Mouse (Mus musculus) liver, adult 2 months (tissue): ENCODE results near the gene B230118H07Rik. TPM values are rescaled to one million over a fixed set of nuclear protein-coding genes. Genes with fewer than 3 reads are reported as not detected.

Experiments used
- DNase-seq: peaks from one replicate; pipeline ENCODE4 v3.0.0-alpha.2; 2011; ENCODE audit warnings: low read depth, low spot score; ENCODE audit errors: extremely low read depth
- H3K27ac ChIP-seq: fragments of 200-500 bp; replicated peaks from 2 replicates; pipeline ENCODE4 v1.5.1; 2012; ENCODE audit warnings: low read depth, mild to moderate bottlenecking, control low read depth, inconsistent platforms, low read length; ENCODE audit not compliant: insufficient read depth
- H3K27me3 ChIP-seq: fragments of 200-500 bp; 2 replicates; pipeline ENCODE4 v1.6.1; 2012; ENCODE audit warnings: mild to moderate bottlenecking, moderate library complexity, low read length, inconsistent platforms; ENCODE audit not compliant: control insufficient read depth, insufficient read depth
- H3K36me3 ChIP-seq: fragments of 200-500 bp; 2 replicates; pipeline ENCODE4 v1.6.1; 2012; ENCODE audit warnings: low read length, inconsistent platforms; ENCODE audit not compliant: control insufficient read depth, insufficient read depth
- H3K4me1 ChIP-seq: fragments of 200-500 bp; 2 replicates; pipeline ENCODE4 v1.6.1; 2011; ENCODE audit warnings: low read length; ENCODE audit not compliant: control insufficient read depth, insufficient read depth
- H3K4me3 ChIP-seq: fragments of 200-500 bp; 2 replicates; pipeline ENCODE4 v1.5.1; 2011; ENCODE audit warnings: low read depth, mild to moderate bottlenecking, control low read depth, low read length, moderate library complexity; ENCODE audit not compliant: insufficient read depth
- H3K79me2 ChIP-seq: fragments of 200-500 bp; 2 replicates; pipeline ENCODE4 v1.6.1; 2012; ENCODE audit warnings: inconsistent platforms, mild to moderate bottlenecking, low read length, moderate library complexity; ENCODE audit not compliant: control insufficient read depth, insufficient read depth
- H3K9ac ChIP-seq: fragments of 200-500 bp; 2 replicates; pipeline ENCODE4 v1.6.1; 2012; ENCODE audit warnings: low read depth, mild to moderate bottlenecking, control low read depth, inconsistent platforms, low read length
- CTCF ChIP-seq: fragments of 200-500 bp; IDR thresholded peaks from 2 replicates; pipeline ENCODE4 v1.5.1; 2011; ENCODE audit warnings: low read depth, low read length, control low read depth
- POLR2A ChIP-seq: fragments of 200-500 bp; IDR thresholded peaks from 2 replicates; pipeline ENCODE4 v1.6.1; 2011; ENCODE audit warnings: low read length, control low read depth; ENCODE audit not compliant: insufficient read depth; ENCODE audit errors: extremely low read depth
- WGBS: fragments of 180-500 bp; shearing (Covaris S2); methylation state at CpG from one replicate; pipeline ENCODE4 v1.1.7; 2018; 5-methylcytosine and 5-hydroxymethylcytosine counted together
- polyA plus RNA-seq: library from polyadenylated mRNA; depleted of rRNA; stranded (reverse); fragments of >200 nt; gene quantifications from 2 replicates; pipeline ENCODE4 v1.2.3, GENCODE M21; 2012
- total RNA-seq: library from RNA; depleted of rRNA; stranded (reverse); fragments of >200 nt; gene quantifications from 2 replicates; pipeline ENCODE4 v1.2.3, GENCODE M21; 2014

B230118H07Rik gene
- total and polyA plus RNA-seq, 2 experiments, result 1.6 to 26.6 TPM

- no peak for DNase-seq
These were observed 46.2 kb downstream of the B230118H07Rik start for GRCm38 (mm10) chr2:101603099-101603498.

GRCm38 (mm10) chr2:101600703-101601102, 48.6 kb downstream of the B230118H07Rik start:
- no peak for DNase-seq
- H3K79me2 ChIP-seq, result no peaks in the 10 kb centered on the region
- no peak for TF ChIP-seq POLR2A
- no peak for TF ChIP-seq CTCF
- WGBS, result 65% methylated on average over 8 of the region's 8 CpGs
- no peaks in the 10 kb centered on the region for H3K36me3 ChIP-seq
- no peak overlapping the region for H3K9ac ChIP-seq
- H3K27me3 ChIP-seq, result no peaks in the 10 kb centered on the region
- no peak overlapping the region for H3K27ac ChIP-seq
- H3K4me1 ChIP-seq, result no peaks in the 10 kb centered on the region
- H3K4me3 ChIP-seq, result no peak overlapping the region

More at GRCm38 (mm10) chr2:101603099-101603498, 46.2 kb downstream of the B230118H07Rik start:
- no peak overlapping the region for H3K9ac ChIP-seq
- no peaks in the 10 kb centered on the region for H3K27me3 ChIP-seq
- no peaks in the 10 kb centered on the region for H3K79me2 ChIP-seq
- no peak overlapping the region for H3K4me3 ChIP-seq
- H3K36me3 ChIP-seq, result no peaks in the 10 kb centered on the region; the same call in 1 of the 2 replicates
- no peak overlapping the region for H3K27ac ChIP-seq
- 89% methylated on average over 1 of the region's 1 CpGs for WGBS
- TF ChIP-seq CTCF, result no peak
- no peak for TF ChIP-seq POLR2A
- H3K4me1 ChIP-seq, result no peaks in the 10 kb centered on the region

GRCm38 (mm10) chr2:101598190-101599181, 50.8 kb downstream of the B230118H07Rik start:
- no peaks in the 10 kb centered on the region for H3K36me3 ChIP-seq
- WGBS, result 92% methylated on average over 13 of the region's 13 CpGs
- TF ChIP-seq POLR2A (no peak), CTCF (no peak)
- H3K9ac ChIP-seq, result no peak overlapping the region
- H3K27me3 ChIP-seq, result no peaks in the 10 kb centered on the region
- no peaks in the 10 kb centered on the region for H3K79me2 ChIP-seq
- no peak overlapping the region for H3K27ac ChIP-seq
- DNase-seq, result no peak
- no peaks in the 10 kb centered on the region for H3K4me1 ChIP-seq
- H3K4me3 ChIP-seq, result no peak overlapping the region

- no peak overlapping the region for H3K4me3 ChIP-seq
- H3K27me3 ChIP-seq, result no peaks in the 10 kb centered on the region
- no peak for DNase-seq
- TF ChIP-seq CTCF, result no peak
- TF ChIP-seq POLR2A, result no peak
- H3K36me3 ChIP-seq, result no peaks in the 10 kb centered on the region
- no peaks in the 10 kb centered on the region for H3K79me2 ChIP-seq
- no peak overlapping the region for H3K9ac ChIP-seq
- H3K4me1 ChIP-seq, result no peaks in the 10 kb centered on the region
- no peak overlapping the region for H3K27ac ChIP-seq
These were observed 52.1 kb downstream of the B230118H07Rik start for GRCm38 (mm10) chr2:101597186-101597585.

- 91% methylated on average over 5 of the region's 5 CpGs for WGBS
- Histone ChIP-seq H3K4me3 (no peak overlapping the region), H3K36me3 (no peaks in the 10 kb centered on the region), H3K27me3 (no peaks in the 10 kb centered on the region), H3K27ac (no peak overlapping the region), H3K79me2 (no peaks in the 10 kb centered on the region), H3K9ac (no peak overlapping the region), H3K4me1 (no peaks in the 10 kb centered on the region)
- no peak for TF ChIP-seq POLR2A
- TF ChIP-seq CTCF, result no peak
- no peak for DNase-seq
These were observed 54.7 kb downstream of the B230118H07Rik start for GRCm38 (mm10) chr2:101594681-101595080.

- Histone ChIP-seq H3K27ac (no peak overlapping the region), H3K9ac (no peak overlapping the region), H3K79me2 (no peaks in the 10 kb centered on the region), H3K27me3 (no peaks in the 10 kb centered on the region), H3K4me1 (no peaks in the 10 kb centered on the region), H3K36me3 (no peaks in the 10 kb centered on the region), H3K4me3 (no peak overlapping the region)
- TF ChIP-seq POLR2A (no peak), CTCF (no peak)
- DNase-seq, result no peak
- 89% methylated on average over 8 of the region's 8 CpGs for WGBS
These were observed 56.4 kb downstream of the B230118H07Rik start for GRCm38 (mm10) chr2:101592886-101593285.
